Mouse (Mus musculus) thymus, postnatal 10 days (tissue): ENCODE data around the gene Nt5dc3.

Experiments
- DNase-seq, 2 experiments: peaks; one replicate each; pipeline ENCODE4 v3.0.0; 2021; ENCODE audit warnings: low spot score in 2 of 2

Gene Nt5dc3

DNA sequence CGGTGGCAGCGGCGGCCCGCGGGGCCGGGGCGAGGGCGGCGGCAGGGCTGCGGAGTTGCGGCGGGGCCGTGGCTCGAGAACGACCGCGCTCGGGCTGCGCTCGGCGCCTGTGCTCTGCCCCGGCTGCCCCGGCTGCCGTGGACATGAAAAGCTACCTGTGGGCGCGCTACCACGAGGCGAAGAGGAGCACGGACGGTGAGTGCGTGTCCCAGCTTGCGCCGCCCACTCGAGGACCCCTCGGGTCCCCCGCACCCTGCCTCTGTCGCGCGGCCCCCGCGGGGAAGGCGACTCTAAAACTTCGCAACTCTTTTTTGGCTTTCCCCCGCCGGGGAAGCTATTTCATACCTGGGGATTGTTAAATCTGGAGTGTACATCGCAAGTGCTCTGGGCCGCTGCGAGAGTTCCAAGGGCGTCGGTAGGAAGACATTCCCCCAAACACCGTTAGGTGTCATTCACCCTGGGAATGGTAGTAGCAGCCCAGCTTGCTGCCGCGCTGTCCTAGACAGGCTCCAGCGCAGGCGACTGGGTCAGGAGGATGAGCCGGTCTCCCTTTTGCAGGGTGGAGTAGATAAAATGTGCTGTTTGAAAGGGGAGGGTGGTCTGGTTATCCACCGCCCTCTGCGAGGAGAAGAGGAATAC, 431 bp downstream of the Nt5dc3 start:
- DNase-seq = peak in 1 of 2 experiments; percentile 11

DNA sequence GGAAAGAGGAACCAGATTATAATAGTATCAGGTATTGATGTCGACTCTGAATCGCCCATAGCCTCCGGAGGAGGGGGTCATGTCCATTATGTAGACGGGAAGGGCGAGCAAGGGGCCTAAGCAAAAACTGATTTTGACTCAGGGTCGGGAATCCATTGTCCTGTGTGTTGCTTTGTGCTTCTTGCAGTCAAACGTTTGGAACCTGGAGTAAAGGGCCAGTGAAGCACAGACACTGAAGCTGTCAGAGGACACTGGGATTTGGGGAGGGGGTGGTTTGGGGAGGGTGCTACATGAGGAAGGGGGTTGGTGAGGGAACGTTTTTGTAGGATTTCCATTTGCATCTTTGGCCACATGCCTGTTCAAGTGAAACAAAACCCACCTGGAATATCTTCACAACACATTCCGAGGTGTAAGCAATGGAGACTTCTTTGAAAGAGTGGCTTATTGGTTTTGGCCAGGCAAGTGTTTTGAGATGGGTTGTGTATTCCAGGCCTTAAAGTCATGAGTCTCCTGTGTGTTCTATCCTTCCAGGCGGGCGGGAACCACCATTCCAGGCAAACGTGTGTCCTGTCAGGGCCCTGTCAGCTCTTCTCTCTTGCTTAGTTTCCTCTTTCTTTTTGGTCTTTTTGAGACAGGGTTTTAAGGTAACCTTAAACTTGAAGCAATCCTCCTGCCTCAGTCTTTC, 1.2 kb downstream of the Nt5dc3 start:
- DNase-seq = no peak

DNA sequence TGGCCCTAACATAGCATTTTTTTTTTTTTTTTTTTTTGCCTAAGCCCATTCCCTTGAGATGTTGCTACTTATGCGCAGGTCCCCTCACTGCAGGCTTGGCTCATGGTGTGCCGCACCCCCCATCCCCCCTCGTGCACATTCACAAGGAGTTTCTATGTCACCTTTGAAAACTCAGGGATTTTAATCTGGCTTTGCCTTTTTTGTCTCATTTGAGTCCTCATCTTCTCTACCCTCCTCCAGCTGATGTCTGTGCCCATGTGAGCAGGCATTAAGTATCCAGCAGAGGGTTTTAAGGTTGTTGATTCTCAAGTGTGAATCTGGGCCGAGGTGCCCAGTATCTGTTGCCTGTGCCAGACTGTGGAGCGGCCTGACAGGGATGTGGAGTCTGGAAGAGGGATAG, 2.8 kb downstream of the Nt5dc3 start:
- DNase-seq = no peak

DNA sequence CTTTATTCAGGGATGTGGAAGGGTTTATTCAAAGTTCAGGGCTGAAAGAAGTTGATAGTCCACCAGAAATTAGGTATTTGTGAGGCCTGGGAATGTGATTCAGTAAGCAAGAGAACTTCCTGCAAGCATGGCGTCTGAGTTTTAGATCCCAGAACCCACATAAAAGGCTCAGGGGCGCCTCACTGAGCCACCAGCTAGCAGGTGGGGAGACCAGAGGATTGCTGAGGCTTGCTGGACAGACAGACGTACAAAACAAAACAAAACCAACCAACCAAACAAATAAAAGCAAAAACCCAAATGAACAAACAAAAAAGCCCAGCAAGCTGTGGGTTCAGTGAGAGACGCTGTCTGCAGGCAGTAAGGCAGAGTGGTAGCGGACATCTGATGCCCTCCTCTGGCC, 3.9 kb downstream of the Nt5dc3 start:
- DNase-seq = no peak

DNA sequence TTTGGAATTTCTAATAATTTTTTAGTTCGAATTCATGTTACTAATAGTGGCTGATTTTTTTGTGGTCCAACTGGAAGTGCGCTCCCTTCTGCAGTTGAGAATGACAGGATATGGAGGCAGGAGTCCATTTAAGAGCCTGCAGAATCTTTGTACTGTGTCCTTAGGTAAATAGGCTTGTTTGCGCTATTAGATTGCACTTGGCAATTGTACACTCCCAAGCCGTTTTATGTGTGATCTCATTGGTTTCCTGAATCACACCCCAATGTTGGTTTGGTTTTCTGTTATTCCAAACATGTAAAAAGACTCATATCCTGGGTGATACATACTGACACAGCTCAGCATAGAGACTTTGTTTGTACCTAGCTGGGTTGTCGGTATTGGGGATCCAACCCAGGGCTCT, 4.8 kb downstream of the Nt5dc3 start:
- DNase-seq = no peak

DNA sequence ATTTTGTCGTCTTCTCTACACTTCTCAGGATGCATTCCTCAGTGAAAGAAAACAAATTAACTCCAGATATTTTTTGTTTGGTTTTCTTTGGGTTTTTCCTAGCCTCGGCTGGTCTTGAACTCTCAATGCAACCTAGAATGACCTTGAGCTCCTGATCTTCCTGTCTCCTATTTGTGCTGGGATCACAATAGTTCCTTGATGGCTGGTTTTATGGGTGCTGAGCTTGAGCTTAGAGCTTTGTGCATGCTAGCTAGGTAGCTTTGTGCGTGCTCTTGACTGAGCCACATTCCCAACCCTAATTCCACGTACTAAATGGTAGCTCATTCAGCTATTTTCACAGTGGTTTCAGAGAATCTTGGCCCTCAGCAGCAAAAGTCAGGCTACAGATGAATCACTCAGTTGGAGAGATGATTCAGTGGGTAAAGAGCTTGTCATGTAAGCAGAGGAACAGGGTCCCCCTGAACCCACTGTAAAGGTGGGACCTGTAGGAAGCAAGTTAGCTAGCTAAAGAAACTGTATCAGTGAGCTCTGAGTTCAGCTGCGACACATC, 5.4 kb downstream of the Nt5dc3 start:
- no peak for DNase-seq

DNA sequence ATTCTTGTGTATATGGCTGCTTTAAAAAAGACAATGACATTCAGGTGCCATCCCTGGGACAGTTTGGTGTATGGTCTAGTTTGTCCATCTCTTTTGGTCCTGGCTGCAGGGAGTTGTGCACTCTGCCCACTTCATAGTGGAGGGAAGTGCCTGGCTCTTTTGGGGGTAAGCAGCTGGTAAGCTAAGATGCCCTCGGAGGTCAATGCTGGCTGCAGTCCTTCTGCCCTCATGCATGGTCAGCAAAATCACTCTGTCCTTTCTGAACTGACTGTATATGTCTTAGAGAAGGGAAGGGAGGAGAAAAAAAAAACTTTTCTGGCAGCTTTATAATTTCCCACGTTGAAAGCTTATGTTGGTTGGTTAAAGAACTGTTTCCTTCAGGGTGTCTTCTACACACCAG, 6.6 kb downstream of the Nt5dc3 start:
- no peak for DNase-seq

DNA sequence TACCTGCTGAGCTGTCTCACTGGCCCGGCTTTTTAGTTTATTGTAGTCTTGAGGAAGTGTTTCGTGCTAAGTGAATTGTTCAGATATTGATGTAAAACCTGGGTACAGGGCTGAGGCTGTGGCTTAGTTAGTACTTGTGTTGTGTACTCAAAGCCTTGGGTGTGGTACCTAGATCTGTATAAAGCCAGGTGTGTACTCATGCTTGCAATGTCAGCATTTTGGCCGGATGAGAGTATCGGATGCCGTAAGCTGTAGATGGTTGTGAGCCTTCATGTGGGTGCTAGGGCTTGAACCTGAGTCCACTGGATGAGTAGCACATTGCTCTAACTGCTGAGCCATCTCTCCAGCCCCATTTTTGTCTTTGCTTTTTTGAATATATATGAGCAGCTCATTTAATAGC, 7.3 kb downstream of the Nt5dc3 start:
- DNase-seq = no peak

DNA sequence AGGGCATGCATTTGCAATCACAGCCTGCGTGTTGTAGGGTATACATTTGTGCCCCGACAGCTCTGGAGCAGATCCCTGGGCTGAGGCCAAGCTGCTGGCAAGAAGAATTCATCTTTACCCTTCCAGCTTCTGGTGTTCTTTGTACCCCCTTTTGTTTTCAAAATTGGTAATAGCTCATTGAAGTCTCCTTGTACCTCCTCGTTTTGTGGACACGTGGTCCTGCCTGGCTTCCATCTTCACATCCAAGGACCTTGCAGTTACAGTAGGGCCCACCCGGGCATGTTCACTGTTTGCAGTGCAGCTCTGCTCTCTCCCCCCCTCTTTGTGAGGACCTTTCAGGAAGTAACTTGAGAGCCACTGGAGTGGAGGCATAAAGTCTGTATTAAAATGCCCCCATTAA, 9.4 kb downstream of the Nt5dc3 start:
- no peak for DNase-seq

DNA sequence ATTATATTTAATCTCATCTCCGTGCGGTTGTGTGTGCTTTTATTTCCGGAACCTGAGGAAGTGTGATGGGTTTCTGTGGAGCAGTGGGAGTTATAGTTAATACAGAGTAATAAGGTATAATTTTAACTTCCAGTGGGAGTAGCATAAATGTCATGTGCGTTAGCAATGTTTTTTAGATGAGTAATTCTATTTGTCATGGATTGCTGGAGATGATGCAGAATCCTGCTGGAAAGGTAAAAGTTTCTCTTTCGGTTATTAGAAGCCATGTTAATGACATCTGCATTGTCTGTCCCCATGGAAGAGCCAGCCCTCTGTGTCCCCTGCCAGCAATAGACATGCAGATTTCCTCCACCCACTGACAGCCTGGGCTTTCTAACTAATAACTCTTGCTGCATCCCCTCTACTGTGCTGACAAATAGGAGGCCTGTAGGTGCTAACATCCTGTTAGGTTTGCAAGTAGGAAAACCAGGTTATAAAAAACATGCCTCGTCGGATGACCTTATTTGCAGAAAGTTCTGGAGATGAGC, 10.4 kb downstream of the Nt5dc3 start:
- DNase-seq = no peak

DNA sequence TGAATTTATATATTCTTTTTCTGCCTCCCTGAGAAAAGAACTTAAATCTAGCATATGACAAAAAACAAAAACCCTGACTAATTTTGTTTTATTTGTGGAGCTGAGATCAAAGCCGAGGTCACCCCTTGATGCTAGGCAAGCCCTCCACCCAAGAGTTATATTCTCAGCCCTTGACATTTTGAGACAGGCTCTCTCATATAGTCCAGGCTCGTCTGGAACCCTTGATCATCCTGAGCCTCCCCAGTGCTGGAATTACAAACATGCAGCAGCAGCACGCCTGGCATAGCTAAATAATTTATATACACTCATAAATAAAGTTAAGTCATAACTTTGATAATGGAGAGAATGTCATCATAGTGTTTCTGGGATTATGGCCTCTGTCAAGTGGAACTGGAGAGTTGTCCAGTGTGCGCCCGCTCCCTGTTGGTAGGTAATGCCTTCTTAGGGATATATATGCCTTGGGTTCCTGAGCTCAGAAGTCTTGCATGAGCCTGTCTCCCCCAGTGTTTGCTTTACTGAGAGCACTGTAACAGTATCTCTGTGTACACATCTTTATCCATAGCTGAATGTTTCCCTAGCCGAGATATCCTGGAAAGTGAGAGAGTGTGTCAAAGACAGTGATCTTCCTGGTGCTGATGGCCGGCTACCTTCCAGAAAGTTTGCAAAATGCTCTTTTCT, 12.8 kb downstream of the Nt5dc3 start:
- DNase-seq = no peak

DNA sequence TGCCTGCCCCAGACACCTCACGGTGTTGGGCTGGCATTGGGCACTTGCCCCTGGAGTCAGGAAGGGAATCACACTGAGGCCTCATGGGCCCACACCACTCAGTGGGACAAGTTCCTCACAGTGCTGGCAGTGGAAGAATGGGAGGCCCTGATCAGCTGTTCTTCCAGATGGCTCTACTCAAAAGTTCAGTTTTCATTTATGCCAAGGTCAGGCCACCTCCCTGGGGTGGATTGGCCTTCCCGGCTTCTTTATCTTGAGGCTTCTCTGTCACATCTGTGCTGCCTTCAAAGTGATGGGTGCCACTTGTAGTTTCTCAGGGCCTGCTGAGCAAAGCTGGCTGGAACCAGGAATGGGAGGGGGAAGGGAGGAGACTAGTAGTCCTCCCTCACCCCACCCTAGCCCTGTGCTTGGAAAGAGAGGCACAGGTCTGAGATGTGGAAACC, 14.7 kb downstream of the Nt5dc3 start:
- DNase-seq = no peak

DNA sequence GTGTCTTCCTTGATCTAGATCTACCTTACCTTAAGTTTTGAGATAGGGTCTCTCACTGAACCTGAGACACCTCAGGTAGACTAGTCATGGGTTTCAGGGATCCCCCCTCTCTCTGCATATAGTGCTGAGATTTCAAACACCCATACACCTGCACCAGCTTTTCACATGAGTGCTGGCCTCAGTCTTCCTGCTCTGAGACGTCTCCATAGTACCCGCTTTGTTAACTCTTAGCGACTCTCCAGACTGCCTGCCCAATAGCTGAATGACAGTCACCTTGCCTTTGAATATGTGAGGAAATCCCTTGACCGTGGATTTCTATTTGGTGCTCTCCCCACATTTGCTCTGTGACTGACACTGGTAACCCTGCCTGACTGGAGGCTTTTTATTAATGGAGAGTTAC, 15.4 kb downstream of the Nt5dc3 start:
- no peak for DNase-seq

DNA sequence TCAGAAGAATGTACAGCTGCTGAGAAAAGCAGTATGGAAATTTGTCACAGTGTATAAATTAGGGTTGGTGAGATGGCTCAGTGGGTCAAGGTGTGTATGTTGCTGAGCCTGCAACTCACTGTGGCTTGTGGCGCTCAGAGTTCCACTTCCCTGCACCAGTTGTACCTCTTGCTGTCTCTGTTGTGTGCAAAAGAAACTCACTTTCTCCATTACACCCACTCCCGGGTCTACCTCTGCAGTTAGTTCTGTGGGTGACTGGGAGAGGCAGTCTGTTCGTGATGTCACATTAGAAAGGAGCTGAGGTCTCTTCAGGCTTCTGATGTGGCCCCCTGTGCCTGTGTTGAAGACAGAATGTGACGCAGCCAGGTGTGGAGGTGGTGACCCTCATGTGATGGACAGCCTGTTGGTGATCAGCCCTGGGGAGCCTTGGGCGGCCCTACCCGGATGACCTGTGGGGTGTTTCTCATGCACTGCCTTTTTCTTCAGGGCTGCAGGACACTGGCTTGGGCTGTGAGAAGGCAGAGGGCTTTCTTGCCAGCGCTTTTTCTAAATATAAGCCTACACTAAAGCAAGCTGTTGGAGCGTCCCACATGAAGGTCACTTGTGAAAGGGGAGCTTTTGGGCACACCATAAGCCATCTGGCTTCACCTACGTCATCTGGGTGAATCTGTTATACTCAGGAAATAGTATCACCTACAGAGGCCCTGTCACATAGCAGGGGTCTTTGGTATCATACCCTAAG, 16.2 kb downstream of the Nt5dc3 start:
- DNase-seq = no peak

DNA sequence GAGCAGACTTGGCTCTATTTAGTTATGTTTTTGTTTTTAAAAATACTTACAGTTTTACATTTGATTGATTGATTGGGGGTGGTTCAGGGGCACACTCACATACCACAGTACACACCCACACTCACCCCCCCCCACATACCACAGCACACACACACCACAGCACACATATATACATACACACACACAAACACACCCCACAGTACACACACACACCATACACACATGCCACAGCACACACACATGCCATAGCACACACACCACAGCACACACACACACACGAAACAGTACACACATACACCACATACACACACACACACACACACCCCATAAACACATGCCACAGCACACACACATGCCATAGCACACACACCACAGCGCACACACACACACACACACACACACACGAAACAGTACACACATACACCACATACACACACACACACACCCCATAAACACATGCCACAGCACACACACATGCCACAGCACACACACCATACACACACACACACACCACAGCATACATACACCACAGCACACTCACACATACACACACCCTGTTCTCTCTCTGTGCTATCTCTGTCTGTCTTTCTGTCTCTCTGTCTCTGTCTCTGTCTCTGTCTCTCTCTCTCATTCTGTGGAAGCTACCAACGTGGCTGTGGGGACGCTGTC, 17.4 kb downstream of the Nt5dc3 start:
- no peak for DNase-seq

DNA sequence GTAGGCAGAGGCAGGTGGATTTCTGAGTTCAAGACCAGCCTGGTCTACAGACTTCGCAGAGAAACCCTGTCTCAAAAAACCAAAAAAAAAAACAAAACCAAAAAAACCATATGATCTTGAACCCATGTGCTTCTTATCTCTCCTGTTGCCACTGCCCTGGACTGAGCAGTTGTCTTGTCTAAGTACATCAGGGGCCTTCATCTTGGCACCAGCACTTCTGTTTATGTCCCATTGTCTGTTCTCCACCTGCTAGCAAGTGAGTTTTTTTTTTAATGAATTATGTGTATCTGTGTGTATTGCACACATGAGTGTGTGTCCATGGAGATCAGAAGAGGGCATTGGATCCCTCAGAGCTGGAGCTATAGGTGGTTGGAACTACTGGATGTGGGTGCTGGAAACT, 28.6 kb downstream of the Nt5dc3 start:
- no peak for DNase-seq

DNA sequence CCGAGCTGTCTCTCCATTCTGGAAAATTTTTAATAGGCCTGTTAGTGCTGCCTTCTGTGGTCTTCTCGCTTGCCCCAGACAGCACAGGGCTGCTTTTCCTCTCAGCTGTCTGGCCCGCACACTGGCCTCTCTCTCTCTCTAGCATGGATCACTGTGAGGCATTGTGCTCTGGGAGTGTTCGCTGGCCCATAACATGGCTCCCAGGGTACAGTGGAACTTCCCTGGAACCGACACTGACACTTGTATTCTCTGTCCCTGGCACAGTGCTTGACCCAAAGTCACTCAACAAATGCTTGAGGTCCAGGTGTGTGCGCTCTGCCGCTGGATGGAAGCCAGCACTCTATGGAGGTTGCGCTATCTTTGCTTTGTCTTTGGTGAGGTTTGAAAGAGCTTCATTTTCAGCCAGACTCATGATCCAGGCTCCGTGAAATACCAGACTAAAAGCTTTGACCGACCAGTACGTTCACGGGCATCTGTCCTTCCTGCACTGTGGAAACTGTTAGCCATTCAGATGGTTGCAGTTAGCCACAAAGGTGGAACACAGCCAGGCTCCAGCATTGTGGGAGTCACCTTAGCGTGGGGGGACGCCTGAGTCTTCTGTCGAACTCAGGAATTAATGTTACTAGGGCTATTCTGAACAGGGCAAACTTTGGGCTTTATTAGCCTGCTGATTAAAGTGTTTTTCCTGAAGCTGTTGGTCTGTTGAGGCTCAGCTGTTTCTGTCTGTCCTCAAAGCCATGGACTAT, 29.4 kb downstream of the Nt5dc3 start:
- no peak for DNase-seq

DNA sequence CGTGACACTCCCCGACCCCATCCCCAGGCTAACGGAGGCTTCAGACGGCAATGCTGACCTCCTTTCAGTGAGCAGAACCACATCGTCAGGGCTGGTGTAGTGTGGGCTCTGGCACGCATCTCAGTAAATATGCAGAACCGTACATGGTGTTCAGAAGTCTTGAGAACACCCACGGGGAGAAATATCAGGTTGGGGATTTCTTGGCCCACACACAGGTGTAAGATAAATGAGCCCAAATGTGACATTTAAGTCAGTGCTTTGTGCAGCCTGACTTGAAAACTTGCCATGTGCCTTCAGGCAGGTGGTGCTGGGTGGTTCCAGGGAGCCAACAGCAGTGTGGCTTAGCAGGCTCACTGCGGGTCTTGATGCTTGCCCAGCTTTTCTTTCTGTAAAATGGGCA, 31.2 kb downstream of the Nt5dc3 start:
- DNase-seq = no peak

DNA sequence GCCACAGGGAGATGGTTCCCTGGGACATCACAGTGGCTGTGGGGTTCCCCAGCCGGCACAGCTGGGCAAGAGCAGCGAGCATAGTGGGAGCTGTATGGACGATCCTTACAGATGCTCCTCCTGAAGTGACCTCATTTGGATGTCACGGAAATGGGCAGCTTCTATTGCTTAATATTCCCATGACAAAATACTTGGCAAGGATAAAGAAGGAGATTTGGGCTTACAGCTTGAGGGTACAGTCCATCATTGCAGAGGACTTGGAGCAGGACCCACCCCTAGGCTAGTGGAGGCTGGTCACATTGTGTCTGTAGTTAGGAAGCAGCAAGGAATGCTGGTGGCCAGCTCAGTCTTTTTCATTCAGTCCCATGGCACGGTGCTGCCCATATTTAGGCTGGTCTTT, 31.8 kb downstream of the Nt5dc3 start:
- no peak for DNase-seq

DNA sequence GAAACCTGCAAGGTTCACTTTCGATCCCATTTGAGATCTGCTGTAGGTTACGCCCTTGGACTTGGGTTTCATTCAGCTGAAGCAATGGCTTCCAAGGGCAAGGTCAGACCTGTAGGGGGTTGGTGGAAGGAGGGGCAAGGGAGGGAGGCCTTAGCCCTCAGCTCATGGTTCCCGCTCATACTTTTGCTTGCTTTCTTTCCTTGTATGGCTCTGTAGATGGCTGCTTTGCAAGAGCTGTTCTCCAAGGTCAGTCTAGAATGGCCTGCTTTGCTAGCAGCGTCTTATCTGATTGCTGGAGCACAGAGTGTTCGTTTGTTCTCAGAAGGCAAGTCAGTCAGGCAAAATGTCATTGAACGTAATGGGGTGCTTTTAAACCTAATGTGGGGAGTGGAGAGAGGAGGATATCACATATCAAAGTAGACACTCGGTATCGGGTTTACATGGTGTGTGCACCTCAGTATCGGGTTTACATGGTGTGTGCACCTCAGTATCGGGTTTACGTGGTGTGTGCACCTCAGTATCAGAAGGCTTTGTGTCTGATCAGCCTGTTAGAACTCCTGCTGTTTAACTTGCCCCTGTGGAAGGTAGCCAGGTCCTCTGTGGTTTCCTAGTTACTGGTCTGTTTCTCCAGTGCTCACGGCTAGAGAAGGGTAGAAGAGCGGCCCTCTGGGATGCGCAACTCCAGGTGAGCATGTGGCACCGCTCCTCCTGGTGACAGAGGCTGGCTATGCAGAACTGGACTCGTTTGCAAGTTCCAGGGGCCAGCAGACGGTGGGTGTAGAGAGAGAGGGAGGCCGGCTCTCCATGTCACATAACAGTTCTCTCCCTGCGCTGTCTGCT, 35.7 kb downstream of the Nt5dc3 start:
- no peak for DNase-seq
